Mouse (Mus musculus): ENCODE measurements around the gene Ccnd3. TPM values are rescaled to one million over a fixed set of nuclear protein-coding genes. Genes with fewer than 3 reads are reported as not detected.

Ccnd3 gene
- polyA plus RNA-seq, 1 experiment from 2014 or later = 67.6 TPM

- H3K4me3 ChIP-seq = no peak overlapping the region
- H3K27ac ChIP-seq = no peak overlapping the region
- no peak overlapping the region for H3K4me2 ChIP-seq
- no peaks in the 10 kb centered on the region for H3K27me3 ChIP-seq
- H3K9ac ChIP-seq = no peak overlapping the region
- H3K9me3 ChIP-seq (replicated peaks) = no peaks in the 10 kb centered on the region
- ATAC-seq = no peak
- H3K4me1 ChIP-seq = peaks cover 6% of the 10 kb centered on the region; the same call in 1 of the 2 replicates
- 90% methylated on average over 5 of the region's 5 CpGs for WGBS
- H3K36me3 ChIP-seq (ENCODE audit: poor library complexity, severe bottlenecking) = no peaks in the 10 kb centered on the region
Measured at GRCm38 (mm10) chr17:47564612-47565011, 59.8 kb downstream of the Ccnd3 start.

- H3K27ac ChIP-seq = no peak overlapping the region
- peaks cover 6% of the 10 kb centered on the region; the same call in 1 of the 2 replicates for H3K4me1 ChIP-seq
- H3K4me3 ChIP-seq = no peak overlapping the region
- no peak overlapping the region for H3K4me2 ChIP-seq
- H3K36me3 ChIP-seq (ENCODE audit: poor library complexity, severe bottlenecking) = no peaks in the 10 kb centered on the region
- no peak overlapping the region for H3K9ac ChIP-seq
- H3K27me3 ChIP-seq = no peaks in the 10 kb centered on the region
- WGBS = 4% methylated on average over 2 of the region's 2 CpGs
- ATAC-seq = peak; percentile 38; the same call in 1 of the 2 replicates
- H3K9me3 ChIP-seq (replicated peaks) = no peaks in the 10 kb centered on the region
Measured at GRCm38 (mm10) chr17:47566133-47566532, 61.3 kb downstream of the Ccnd3 start.

DNA sequence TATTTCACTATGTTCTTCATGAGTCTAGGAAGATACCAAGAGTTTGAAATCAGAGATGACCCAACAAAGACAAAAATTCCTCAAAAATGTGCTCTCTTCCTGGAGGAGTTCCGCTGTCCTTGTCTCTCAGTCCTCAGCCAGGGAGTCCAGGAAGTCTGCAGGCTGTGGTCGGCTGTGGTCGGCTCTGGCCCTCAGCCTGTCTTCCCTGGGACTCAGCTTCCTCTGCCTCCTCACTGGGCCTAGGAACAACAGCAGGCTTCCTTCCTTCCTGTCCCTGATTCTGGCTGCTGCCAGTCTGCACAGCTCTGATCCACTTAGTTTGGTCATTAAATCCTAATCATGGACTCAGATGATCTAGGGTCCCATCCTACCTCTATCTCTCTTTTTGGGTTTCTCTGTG, 62.4 kb downstream of the Ccnd3 start:
- Histone ChIP-seq H3K4me3 (no peak overlapping the region), H3K9me3 (replicated peaks) (no peaks in the 10 kb centered on the region), H3K27me3 (no peaks in the 10 kb centered on the region), H3K9ac (no peak overlapping the region), H3K36me3 (ENCODE audit: poor library complexity, severe bottlenecking) (no peaks in the 10 kb centered on the region), H3K4me1 (peaks cover 6% of the 10 kb centered on the region; the same call in 1 of the 2 replicates), H3K4me2 (no peak overlapping the region), H3K27ac (no peak overlapping the region)
- ATAC-seq = no peak
- 91% methylated on average over 3 of the region's 3 CpGs for WGBS

GRCm38 (mm10) chr17:47568389-47568788, 63.5 kb downstream of the Ccnd3 start:
- Histone ChIP-seq H3K27ac (no peak overlapping the region), H3K4me2 (no peak overlapping the region), H3K27me3 (0 out of 2 replicates have a peak, but pooled peaks cover 1% of the 10 kb centered on the region), H3K4me1 (peaks cover 6% of the 10 kb centered on the region; the same call in 1 of the 2 replicates), H3K9me3 (replicated peaks) (no peaks in the 10 kb centered on the region), H3K36me3 (ENCODE audit: poor library complexity, severe bottlenecking) (no peaks in the 10 kb centered on the region), H3K9ac (no peak overlapping the region), H3K4me3 (no peak overlapping the region)
- WGBS = 94% methylated on average over 3 of the region's 3 CpGs
- ATAC-seq = no peak

DNA sequence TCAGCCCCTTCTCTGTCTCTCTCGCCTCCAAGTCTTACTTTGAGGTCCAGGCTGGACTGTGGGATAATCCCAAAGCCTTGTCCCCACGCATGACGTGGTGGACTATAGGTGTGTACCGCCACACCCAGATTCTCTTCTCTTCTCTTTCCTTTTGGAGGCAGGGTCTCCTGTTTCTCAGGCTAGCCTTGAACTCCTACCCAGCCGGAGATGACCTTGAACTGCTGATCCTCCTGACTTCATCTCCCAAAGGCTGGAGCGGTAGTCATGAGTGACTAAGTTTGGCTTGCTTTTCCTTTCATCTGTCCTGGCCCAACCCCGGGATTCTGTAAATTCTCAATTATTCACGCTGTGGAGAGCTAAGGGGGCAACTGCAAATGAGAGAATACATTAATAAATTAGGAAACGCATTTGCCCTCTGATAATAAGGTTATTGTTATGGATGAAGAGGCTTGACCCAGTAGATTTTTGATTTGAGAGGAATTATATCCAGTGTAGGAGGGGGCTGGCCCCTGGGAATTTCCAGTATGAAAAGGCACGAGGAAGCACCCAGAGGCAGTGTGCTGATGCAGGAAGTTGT, 64.2 kb downstream of the Ccnd3 start:
- H3K4me3 ChIP-seq = no peak overlapping the region
- H3K27me3 ChIP-seq = 0 out of 2 replicates have a peak, but pooled peaks cover 3% of the 10 kb centered on the region
- no peak overlapping the region for H3K4me2 ChIP-seq
- no peaks in the 10 kb centered on the region for H3K9me3 ChIP-seq (replicated peaks)
- H3K36me3 ChIP-seq (ENCODE audit: poor library complexity, severe bottlenecking) = no peaks in the 10 kb centered on the region
- H3K9ac ChIP-seq = no peak overlapping the region
- no peak overlapping the region for H3K27ac ChIP-seq
- 66% methylated on average over 10 of the region's 10 CpGs for WGBS
- peaks cover 6% of the 10 kb centered on the region; the same call in 1 of the 2 replicates for H3K4me1 ChIP-seq
- no peak for ATAC-seq

DNA sequence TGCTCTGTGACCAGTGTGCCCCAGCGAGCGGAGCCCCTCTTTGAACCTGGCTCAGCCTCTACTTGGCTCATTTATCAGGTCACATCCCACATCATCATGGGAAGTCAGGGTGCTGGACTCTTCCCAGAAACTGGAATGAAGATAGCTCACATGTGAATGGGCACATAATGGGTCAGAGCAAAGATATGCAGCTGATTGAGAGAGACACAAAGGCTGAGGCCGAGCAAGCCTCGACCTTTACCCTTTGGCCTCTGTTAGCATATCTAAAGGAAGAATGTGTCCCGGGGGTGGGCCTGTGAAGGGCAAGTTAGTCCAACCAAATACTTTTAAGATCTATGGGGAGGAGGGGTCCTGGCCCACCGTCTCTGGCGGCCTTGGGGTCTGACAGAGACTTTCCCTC, 66.8 kb downstream of the Ccnd3 start:
- Histone ChIP-seq H3K9ac (no peak overlapping the region), H3K4me1 (no peaks in the 10 kb centered on the region), H3K27me3 (0 out of 2 replicates have a peak, but pooled peaks cover 3% of the 10 kb centered on the region), H3K9me3 (replicated peaks) (no peaks in the 10 kb centered on the region), H3K4me3 (no peak overlapping the region), H3K27ac (no peak overlapping the region), H3K4me2 (no peak overlapping the region), H3K36me3 (ENCODE audit: poor library complexity, severe bottlenecking) (no peaks in the 10 kb centered on the region)
- 21% methylated on average over 7 of the region's 7 CpGs for WGBS
- ATAC-seq = no peak

- Histone ChIP-seq H3K4me1 (no peaks in the 10 kb centered on the region), H3K9ac (no peak overlapping the region), H3K27ac (no peak overlapping the region), H3K9me3 (replicated peaks) (no peaks in the 10 kb centered on the region), H3K4me2 (no peak overlapping the region), H3K4me3 (no peak overlapping the region), H3K27me3 (0 out of 2 replicates have a peak, but pooled peaks cover 3% of the 10 kb centered on the region), H3K36me3 (ENCODE audit: poor library complexity, severe bottlenecking) (no peaks in the 10 kb centered on the region)
- ATAC-seq = no peak
Measured at GRCm38 (mm10) chr17:47572436-47572835, 67.6 kb downstream of the Ccnd3 start.

DNA sequence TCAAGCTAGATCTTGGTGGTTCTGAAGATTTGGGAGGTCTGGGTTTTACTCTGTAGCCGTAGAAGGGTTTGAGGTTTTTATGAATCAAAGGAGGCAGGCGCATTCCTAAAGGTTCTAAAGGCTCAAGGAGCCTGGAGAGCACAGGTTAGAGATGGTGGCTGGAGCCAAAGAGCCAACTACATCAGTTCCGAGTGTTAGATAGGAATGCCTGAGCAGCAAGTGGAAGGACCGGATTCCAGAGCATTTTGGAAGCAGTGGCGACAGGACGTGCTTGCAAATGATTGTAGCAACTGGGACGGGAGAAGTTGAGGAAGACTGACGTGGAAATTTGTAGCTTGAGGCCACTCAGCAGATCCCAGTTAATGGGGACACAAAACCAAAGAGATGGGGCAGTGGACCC, 69.2 kb downstream of the Ccnd3 start:
- Histone ChIP-seq H3K4me2 (no peak overlapping the region), H3K36me3 (ENCODE audit: poor library complexity, severe bottlenecking) (no peaks in the 10 kb centered on the region), H3K9ac (no peak overlapping the region), H3K27me3 (0 out of 2 replicates have a peak, but pooled peaks cover 3% of the 10 kb centered on the region), H3K9me3 (replicated peaks) (no peaks in the 10 kb centered on the region), H3K4me3 (no peak overlapping the region), H3K27ac (no peak overlapping the region), H3K4me1 (no peaks in the 10 kb centered on the region)
- ATAC-seq = no peak
- WGBS = 78% methylated on average over 8 of the region's 8 CpGs

- no peak overlapping the region for H3K9ac ChIP-seq
- no peaks in the 10 kb centered on the region for H3K4me1 ChIP-seq
- WGBS = 75% methylated on average over 11 of the region's 11 CpGs
- 0 out of 2 replicates have a peak, but pooled peaks cover 3% of the 10 kb centered on the region for H3K27me3 ChIP-seq
- no peak overlapping the region for H3K4me2 ChIP-seq
- no peak overlapping the region for H3K4me3 ChIP-seq
- H3K9me3 ChIP-seq (replicated peaks) = no peaks in the 10 kb centered on the region
- ATAC-seq = no peak
- H3K36me3 ChIP-seq (ENCODE audit: poor library complexity, severe bottlenecking) = no peaks in the 10 kb centered on the region
- H3K27ac ChIP-seq = no peak overlapping the region
Measured at GRCm38 (mm10) chr17:47574830-47575229, 70.0 kb downstream of the Ccnd3 start.

GRCm38 (mm10) chr17:47578655-47579054, 73.8 kb downstream of the Ccnd3 start:
- no peaks in the 10 kb centered on the region for H3K4me1 ChIP-seq
- no peaks in the 10 kb centered on the region for H3K9me3 ChIP-seq (replicated peaks)
- WGBS = 88% methylated on average over 6 of the region's 6 CpGs
- H3K4me2 ChIP-seq = no peak overlapping the region
- H3K27me3 ChIP-seq = no peaks in the 10 kb centered on the region
- no peak for ATAC-seq
- no peaks in the 10 kb centered on the region for H3K36me3 ChIP-seq (ENCODE audit: poor library complexity, severe bottlenecking)
- no peak overlapping the region for H3K27ac ChIP-seq
- H3K9ac ChIP-seq = no peak overlapping the region
- H3K4me3 ChIP-seq = no peak overlapping the region

GRCm38 (mm10) chr17:47580962-47581361, 76.1 kb downstream of the Ccnd3 start:
- H3K9me3 ChIP-seq (replicated peaks) = no peaks in the 10 kb centered on the region
- no peak overlapping the region for H3K4me3 ChIP-seq
- H3K9ac ChIP-seq = no peak overlapping the region
- WGBS = 85% methylated on average over 4 of the region's 4 CpGs
- no peak overlapping the region for H3K27ac ChIP-seq
- H3K4me1 ChIP-seq = no peaks in the 10 kb centered on the region
- no peaks in the 10 kb centered on the region for H3K27me3 ChIP-seq
- H3K36me3 ChIP-seq (ENCODE audit: poor library complexity, severe bottlenecking) = no peaks in the 10 kb centered on the region
- no peak for ATAC-seq
- no peak overlapping the region for H3K4me2 ChIP-seq

DNA sequence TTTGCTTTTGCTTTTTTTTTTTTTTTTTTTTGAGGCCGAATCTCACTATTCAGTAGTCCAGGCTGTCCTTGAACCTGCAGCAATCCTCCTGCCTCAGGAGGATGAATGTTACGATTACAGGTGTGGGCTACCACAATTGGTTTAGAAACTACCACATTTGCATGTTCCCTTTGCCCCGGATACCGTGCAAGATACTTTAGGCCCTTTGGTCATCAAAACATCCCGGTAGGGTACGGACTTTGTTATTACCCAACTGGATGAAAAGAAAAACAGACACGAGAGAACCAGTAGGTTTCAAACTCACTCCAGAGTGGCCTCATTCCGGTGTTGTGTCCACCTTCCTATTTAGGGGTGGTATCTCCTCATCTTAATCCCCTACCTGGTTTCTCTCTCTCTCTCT, 83.7 kb downstream of the Ccnd3 start:
- Histone ChIP-seq H3K4me2 (no peak overlapping the region), H3K27ac (no peak overlapping the region), H3K4me1 (0 out of 2 replicates have a peak, but pooled peaks cover 4% of the 10 kb centered on the region), H3K9ac (no peak overlapping the region), H3K4me3 (no peak overlapping the region), H3K36me3 (ENCODE audit: poor library complexity, severe bottlenecking) (no peaks in the 10 kb centered on the region), H3K9me3 (replicated peaks) (no peaks in the 10 kb centered on the region), H3K27me3 (no peaks in the 10 kb centered on the region)
- no peak for ATAC-seq
- WGBS = 85% methylated on average over 8 of the region's 8 CpGs

GRCm38 (mm10) chr17:47591073-47591472, 86.2 kb downstream of the Ccnd3 start:
- Histone ChIP-seq H3K4me3 (no peak overlapping the region), H3K9ac (no peak overlapping the region), H3K36me3 (ENCODE audit: poor library complexity, severe bottlenecking) (no peaks in the 10 kb centered on the region), H3K27ac (no peak overlapping the region), H3K27me3 (no peaks in the 10 kb centered on the region), H3K9me3 (replicated peaks) (no peaks in the 10 kb centered on the region), H3K4me2 (no peak overlapping the region), H3K4me1 (peaks cover 27% of the 10 kb centered on the region)
- ATAC-seq = no peak
- WGBS = 92% methylated on average over 3 of the region's 3 CpGs

Measured in forebrain, embryonic 13.5 days (tissue).